Mouse (Mus musculus) frontal cortex, postnatal 36 days (tissue): ENCODE data around the gene Pex10.
"Not testable (repeated sequence)": the region's sequence is repeated elsewhere in the genome, so short reads cannot be mapped to it uniquely, and the experiment has no call there.

Experiments
- DNase-seq, 2 experiments: peaks; one replicate each; pipeline ENCODE4 v3.0.0; 2022; ENCODE audit warnings: low spot score in 2 of 2

Gene Pex10

GRCm38 (mm10) chr4:155064474-155064873 lies 2.3 kb upstream of the Pex10 start:
- DNase-seq, result no peak

- DNase-seq, result peak; percentile 90 to 96
Measured at GRCm38 (mm10) chr4:155065970-155066833, 614 bp upstream of the Pex10 start.

DNA sequence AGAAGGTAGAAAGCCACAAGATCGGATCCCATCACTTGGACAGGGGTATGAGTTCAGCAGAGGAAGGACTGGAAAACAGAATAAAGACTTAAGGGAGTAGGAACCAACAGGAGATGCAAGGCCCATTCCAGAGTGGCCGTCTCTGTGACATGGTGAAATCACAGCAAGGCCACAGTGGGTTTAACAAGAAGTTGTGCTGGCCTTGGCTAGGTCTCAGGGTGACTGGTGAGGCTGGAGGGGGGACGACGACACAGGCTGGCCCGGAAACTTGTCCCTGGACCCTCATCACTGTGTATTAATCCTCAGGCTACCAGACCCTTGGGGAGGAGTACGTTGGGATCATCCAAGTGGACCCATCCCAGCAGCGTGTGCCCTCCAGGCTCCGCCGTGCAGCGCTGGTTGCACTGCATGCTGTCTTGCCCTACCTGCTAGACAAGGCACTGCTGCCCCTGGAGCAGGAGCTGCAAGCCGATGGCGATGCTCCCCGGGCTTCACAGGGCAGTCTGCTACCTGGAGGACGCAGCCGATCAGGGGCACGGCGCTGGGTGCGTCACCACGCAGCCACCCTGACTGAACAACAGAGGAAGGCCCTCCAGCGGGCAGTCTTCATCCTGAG lies 1.6 kb downstream of the Pex10 start:
- no peak for DNase-seq

DNA sequence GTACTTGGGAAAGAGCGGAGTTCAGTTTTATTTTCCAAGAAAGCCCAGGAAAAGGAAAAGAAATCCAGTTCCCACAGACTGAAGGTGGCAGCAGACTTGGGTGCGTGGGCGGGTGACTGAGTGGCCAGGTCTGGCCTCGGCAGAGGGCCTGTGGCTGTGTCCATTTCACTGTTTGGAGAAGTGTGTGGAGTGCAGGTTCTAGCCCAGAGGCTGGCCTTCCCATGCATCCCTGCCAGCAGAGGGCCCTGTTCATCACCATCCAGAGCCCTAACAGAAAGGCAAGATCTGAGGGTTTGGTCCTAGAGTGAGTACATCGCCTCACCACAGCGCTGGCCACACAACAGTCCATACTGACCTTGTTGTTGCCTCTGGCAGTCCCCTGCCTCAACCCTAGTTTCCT lies 2.4 kb downstream of the Pex10 start:
- DNase-seq, result peak; percentile 26 to 45

GRCm38 (mm10) chr4:155070199-155070598 lies 3.4 kb downstream of the Pex10 start:
- DNase-seq, result no peak

- DNase-seq, result no peak
Measured at GRCm38 (mm10) chr4:155070921-155071320, 4.1 kb downstream of the Pex10 start.

GRCm38 (mm10) chr4:155074418-155074817 lies 7.6 kb downstream of the Pex10 start:
- DNase-seq, result no peak

- DNase-seq, result no peak
Measured at GRCm38 (mm10) chr4:155075137-155075536, 8.3 kb downstream of the Pex10 start.

GRCm38 (mm10) chr4:155075813-155076212 lies 9.0 kb downstream of the Pex10 start:
- no peak for DNase-seq

DNA sequence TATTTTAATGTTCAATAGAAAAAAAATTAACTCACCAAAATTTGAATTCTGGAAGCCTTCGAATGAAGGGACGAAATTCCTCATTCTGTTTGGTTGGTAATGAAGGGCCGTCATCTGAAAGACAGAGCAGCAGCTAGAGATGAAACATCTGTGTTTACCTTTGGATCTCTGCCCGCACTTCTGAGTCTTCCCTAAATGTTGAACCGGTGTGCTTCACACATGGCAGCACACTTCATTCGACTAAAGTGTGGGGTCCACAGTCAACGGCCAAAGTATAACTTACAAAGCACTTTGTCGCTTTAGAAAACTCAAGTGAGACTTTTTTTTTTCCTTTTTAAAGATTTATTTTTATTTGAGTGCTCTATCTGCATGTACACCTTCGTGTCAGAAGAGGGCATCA lies 9.9 kb downstream of the Pex10 start:
- DNase-seq, result no peak

DNA sequence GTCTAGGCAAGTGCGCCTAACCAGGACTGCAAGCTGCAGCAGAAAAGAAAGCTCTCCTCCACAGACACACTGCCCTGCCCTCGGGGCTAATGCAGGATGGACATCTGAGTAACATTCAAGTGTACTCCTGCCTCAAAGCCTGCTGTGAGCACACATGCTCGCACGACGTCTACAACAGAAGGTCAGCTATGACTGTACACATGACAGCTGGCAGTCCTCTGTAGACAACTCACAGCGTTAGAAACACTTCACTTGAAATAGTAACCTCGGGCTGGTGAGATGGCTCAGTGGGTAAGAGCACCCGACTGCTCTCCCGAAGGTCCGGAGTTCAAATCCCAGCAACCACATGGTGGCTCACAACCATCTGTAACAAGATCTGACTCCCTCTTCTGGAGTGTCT lies 12.0 kb downstream of the Pex10 start:
- not testable (repeated sequence) for DNase-seq

GRCm38 (mm10) chr4:155079666-155080065 lies 12.8 kb downstream of the Pex10 start:
- DNase-seq, result no peak

DNA sequence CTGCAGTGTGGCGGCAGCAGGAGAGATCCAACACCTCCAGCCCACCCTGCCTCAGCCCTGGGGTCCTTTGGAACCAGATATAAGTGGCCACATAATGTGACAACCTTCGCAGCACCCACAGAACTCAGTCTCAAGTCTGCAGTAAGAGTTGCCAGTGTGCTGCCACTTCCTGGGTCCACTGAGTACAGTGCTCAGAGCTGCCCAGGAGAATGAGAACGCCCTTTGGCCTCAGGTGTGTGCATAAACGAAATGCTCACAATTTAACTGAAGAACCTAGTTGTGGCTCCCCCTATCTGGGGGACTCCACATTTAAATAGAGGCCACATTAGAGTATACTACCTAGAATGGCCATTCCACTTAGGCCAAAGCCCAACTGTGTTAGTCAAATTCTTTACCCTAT lies 16.7 kb downstream of the Pex10 start:
- DNase-seq, result no peak

DNA sequence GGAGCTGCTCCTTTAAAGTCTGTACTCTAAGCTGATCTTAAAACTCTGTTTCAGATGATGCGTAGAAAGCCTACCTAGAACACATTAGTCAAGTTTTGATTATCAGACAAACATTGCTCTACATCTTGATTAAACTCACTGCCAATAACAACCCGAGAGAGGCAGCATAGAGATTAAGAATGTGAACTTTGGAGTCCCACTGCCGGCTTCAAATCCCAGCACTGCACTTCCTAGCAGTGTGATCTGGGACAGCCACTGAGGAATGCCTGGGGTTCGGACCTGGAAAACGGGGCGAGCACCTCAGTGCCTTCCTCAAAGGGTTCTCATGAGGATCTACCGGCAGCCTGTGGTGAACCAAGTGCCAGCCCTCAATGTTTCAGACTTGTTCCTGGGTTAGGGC lies 17.5 kb downstream of the Pex10 start:
- DNase-seq, result no peak

- no peak for DNase-seq
Measured at GRCm38 (mm10) chr4:155085206-155086107, 18.6 kb downstream of the Pex10 start.

DNA sequence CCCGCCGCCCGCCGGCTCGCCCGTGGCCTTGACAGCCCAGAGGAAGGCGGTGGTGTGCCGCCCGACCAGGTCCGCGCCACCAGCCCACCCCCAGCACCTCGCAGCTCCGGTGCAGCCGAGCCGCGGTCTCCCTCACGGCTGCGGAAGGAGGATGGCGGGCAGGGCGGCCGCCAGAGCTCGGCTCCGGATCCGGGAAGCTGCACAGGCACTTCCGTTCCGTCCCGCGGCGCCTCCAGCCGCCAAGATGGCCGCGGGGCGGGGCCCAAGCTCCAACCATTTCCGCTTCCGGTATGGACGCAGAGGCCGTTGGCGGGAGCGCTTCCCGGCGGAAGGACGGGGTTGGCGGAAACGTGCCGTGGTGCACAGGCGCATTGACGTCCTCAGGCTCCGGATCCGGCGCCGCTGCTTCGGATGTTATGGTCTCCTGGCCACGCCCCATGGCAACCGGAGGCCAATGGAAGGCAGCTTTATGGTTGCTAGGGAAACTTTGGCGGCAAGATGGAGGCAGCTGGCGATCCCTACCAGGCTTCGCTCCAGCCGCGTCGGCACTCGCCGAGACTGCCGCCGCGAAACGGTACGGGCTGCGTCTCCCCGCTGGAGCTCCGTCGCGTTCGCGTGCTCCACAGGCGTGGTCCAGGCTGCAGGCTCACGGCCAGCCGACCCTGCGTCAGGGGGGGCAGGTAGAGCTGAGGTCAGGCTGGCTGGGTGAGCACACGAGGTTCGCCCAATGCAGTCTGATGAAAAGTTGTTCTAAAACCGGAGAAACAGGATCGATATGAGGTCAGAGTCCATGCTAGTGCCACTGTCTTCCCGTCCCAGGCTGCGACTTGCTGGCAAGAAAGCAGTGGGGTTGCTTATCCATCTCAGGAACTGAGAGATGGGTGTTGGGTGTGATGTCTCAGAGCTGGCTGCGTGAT lies 19.6 kb downstream of the Pex10 start, which contains the start of the genes Rer1 and Morn1:
Rer1 (minus strand) TSS at position 275 of the 917 bp plus-strand sequence.
Morn1 (plus strand) TSS at position 470 of the 917 bp plus-strand sequence.
- peak; percentile 100 for DNase-seq

GRCm38 (mm10) chr4:155089241-155089640 lies 22.4 kb downstream of the Pex10 start:
- DNase-seq, result no peak

- no peak for DNase-seq
Measured at GRCm38 (mm10) chr4:155090147-155090546, 23.3 kb downstream of the Pex10 start.

DNA sequence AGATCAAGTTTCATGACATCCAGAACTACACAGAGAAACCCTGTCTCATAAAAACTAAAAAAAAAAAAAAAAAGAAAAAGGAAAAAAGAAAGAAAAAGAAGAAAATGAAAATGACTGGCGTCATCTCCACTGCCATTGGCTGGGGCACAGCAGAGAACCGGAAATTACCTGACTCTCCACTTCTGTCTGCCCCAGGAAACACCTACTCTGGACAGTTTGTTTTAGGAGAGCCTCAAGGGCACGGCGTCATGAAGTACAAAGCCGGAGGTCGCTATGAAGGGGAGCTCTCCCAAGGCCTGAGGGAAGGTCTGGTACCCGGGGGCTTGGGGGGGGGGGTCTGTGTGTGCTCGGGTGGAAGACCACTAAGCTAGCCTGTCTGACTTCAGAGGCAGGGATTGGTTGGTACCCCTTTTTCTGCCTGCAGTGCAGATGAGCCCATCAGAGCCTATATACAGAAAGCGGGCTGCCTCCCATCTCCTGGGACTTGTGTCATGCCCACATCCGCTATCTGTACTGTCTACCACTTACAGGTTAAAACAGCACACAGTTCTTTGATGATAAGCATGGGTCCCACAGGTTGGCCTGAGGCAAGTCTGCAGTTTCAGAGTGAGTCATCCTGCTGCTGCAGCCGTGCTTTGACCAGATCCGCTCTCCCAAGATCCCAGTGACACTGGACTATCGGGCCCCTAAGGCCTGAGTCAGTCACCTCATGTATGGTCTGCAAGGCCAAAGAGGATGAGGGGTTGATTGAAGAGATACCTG lies 24.1 kb downstream of the Pex10 start:
- no peak for DNase-seq
